Mouse (Mus musculus): Measurements from ENCODE around the gene Wdcp. TPM values are rescaled to one million over a fixed set of nuclear protein-coding genes. Genes with fewer than 3 reads are reported as not detected.
"Not testable (repeated sequence)": the region's sequence is repeated elsewhere in the genome, so short reads cannot be mapped to it uniquely, and the experiment has no call there.

The Wdcp gene
- polyA plus RNA-seq (2016; fragmentation: Nextera tagmentation; extraction: Ambion mirVana) = 19.9 and 21.0 TPM in 2 replicates

DNA sequence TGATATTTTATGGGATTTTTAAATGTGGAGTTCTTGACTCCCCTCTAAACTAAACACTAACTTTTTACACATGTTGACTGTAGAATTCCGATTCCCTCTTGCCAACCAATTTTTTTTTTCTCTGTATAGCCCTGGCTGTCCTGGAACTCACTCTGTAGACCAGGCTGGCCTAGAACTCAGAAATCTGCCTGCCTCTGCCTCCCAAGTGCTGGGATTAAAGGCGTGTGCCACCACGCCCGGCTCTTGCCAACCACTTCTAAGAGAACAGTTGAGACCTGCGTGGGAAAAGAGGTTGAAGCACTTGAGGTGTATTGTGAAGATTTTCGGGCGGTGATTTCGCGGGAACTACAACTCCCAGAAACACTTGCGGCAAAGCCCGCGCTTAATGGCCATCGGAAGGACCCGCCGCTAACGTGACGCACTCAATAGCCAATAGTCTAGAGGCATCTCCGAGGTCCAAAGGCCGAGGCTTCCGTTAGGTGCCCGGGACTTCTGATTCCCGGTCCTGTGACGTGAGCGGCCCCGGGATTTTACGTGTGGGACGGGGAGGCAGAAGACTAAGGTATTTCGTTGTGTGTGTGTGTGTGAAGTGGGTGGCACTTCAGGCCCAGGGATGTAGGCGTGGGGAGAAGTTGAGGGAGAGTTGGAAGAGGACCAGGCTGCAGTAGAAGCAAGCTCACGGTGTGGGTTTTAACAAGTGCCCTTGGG lies at the start of gene Wdcp:
Gene Wdcp, plus strand, starts transcription at position 414 of the 708 bp plus-strand sequence.
- no peaks in the 10 kb centered on the region for H3K9me3 ChIP-seq (replicated peaks)
- peak within 1 kb of the TSS; percentile 73 for H3K9ac ChIP-seq
- H3K4me1 ChIP-seq = peaks cover 47% of the 10 kb centered on the region
- H3K27me3 ChIP-seq (replicated peaks) = peaks cover 7% of the 10 kb centered on the region
- H3K4me3 ChIP-seq = peak within 1 kb of the TSS; percentile 78
- H3K27ac ChIP-seq = peak within 1 kb of the TSS; percentile 76
- H3K36me3 ChIP-seq = no peaks in the 10 kb centered on the region; the same call in 1 of the 2 replicates
- peak within 1 kb of the TSS; percentile 99 for H3K4me2 ChIP-seq
- under 1% methylated on average over 30 of the region's 30 CpGs for WGBS (ENCODE audit: insufficient replicate concordance)
- peak; percentile 88 for ATAC-seq

DNA sequence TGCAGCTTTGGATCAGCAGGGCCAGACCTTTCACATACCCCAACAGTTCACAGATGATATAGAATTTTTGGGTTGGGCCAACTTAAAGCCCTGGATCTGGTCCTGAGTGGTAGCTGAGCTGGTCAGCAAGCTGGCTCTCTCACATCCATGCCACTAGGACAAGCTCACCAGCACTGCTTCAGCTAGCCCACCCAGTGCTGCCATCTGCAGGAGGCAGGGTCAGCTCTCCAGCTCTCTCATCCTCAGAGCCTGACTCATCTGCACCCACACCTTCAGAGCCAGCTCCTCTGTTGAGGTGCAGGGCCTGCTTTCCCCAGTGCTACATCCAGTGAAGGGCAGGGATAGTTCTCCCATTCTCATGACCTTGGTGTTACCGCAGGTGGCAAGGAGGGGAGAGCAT lies 49.4 kb upstream of the Wdcp start:
- ATAC-seq = no peak
- no peak overlapping the region for H3K9ac ChIP-seq
- H3K27me3 ChIP-seq (replicated peaks) = no peaks in the 10 kb centered on the region
- WGBS (ENCODE audit: insufficient replicate concordance) = 43% methylated on average over 1 of the region's 1 CpGs
- no peaks in the 10 kb centered on the region for H3K36me3 ChIP-seq
- no peak overlapping the region for H3K27ac ChIP-seq
- no peaks in the 10 kb centered on the region for H3K4me1 ChIP-seq
- H3K9me3 ChIP-seq (replicated peaks) = no peaks in the 10 kb centered on the region
- H3K4me2 ChIP-seq = no peak overlapping the region
- H3K4me3 ChIP-seq = no peak overlapping the region

DNA sequence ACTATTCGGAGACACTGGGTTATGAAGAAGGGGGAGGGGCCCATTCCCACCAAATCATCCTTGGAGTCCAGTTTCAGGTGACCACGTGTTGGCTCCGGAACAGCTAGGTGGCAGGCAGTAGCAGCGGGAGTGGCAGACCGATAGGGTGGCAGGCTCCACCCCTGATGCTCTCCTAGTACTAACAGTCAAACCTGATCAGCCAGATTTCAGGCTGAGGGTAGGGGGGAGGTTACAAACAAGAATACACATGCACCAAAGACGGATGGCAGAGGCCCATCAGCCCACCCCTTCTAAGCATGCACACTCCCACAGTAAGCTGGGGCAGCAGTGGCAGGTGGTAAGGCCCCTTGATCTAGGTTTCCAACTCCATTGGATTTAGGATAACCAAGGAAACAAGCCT lies 45.6 kb upstream of the Wdcp start:
- WGBS (ENCODE audit: insufficient replicate concordance) = 70% methylated on average over 6 of the region's 6 CpGs
- H3K36me3 ChIP-seq; H3K4me2 ChIP-seq; H3K9ac ChIP-seq; ATAC-seq; H3K27ac ChIP-seq; H3K9me3 ChIP-seq (replicated peaks); H3K27me3 ChIP-seq (replicated peaks); H3K4me3 ChIP-seq; H3K4me1 ChIP-seq: not testable (repeated sequence)

DNA sequence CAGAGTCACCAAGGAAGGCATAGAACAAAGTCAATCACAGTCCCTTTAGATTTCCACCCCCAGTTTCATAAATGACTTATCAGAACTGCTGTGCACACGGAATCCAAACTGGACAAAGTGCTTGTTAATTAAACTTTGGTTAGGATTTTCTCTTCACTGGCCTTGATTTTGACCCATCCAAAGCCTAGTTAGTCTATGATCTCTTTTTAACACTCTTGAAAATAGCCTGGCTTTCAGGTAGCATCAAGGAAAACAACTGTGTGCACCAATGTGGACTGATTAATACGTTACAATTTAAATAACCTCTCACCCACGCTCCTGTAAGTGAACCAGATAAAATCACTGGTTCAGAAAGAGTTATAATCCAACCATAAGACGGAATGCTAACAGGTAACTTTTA lies 32.1 kb upstream of the Wdcp start:
- ATAC-seq = no peak
- Histone ChIP-seq H3K9ac (no peak overlapping the region), H3K27ac (no peak overlapping the region), H3K4me3 (no peak overlapping the region), H3K27me3 (replicated peaks) (no peaks in the 10 kb centered on the region), H3K4me1 (peaks cover 3% of the 10 kb centered on the region; the same call in 1 of the 2 replicates), H3K36me3 (no peaks in the 10 kb centered on the region), H3K4me2 (no peak overlapping the region), H3K9me3 (replicated peaks) (no peaks in the 10 kb centered on the region)
- 63% methylated on average over 4 of the region's 4 CpGs for WGBS (ENCODE audit: insufficient replicate concordance)

DNA sequence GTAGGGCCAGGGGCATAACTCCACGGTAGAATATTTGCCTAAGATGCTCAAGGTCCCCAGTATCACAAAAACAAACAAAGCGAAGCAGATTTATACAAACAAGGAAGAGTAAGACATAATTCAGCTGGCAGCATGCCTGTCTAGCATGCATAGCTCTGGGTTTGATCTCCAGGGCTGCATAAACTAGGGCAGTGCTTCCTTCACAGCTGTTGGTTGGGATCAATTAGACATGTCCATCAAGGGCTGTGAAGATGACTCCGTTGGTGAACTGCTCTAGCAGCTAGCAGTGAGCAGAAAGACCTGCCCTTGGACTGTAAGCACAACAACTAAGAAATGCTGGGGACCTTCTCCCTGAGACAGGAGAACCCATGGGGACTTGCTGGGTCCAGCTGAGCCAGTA lies 31.4 kb upstream of the Wdcp start:
- no peaks in the 10 kb centered on the region for H3K36me3 ChIP-seq
- ATAC-seq = no peak
- no peak overlapping the region for H3K27ac ChIP-seq
- H3K9me3 ChIP-seq (replicated peaks) = no peaks in the 10 kb centered on the region
- H3K27me3 ChIP-seq (replicated peaks) = no peaks in the 10 kb centered on the region
- H3K9ac ChIP-seq = no peak overlapping the region
- peaks cover 9% of the 10 kb centered on the region for H3K4me1 ChIP-seq
- WGBS (ENCODE audit: insufficient replicate concordance) = 50% methylated on average over 3 of the region's 3 CpGs
- no peak overlapping the region for H3K4me3 ChIP-seq
- H3K4me2 ChIP-seq = no peak overlapping the region

DNA sequence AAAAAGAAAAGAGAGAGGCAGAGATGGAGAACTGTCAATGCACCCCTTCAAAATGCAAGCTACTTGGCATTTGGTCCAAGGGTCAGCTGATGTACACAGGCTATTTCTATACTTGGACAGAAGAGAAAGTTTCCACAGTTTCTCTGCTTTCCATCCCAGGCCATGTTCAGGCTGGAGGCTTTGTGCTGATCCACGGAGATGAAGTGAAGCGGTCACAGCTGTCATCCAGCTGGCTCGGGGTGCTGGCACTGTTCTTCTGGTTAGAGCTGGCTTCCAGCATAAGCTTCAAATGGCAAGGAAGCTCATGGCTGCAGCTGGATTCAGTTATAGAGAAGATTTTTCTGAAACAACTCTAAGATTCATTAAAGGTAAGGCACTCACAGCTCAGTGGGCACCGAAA lies 29.5 kb upstream of the Wdcp start:
- no peaks in the 10 kb centered on the region for H3K27me3 ChIP-seq (replicated peaks)
- WGBS (ENCODE audit: insufficient replicate concordance) = 79% methylated on average over 4 of the region's 4 CpGs
- no peak overlapping the region for H3K4me2 ChIP-seq
- no peaks in the 10 kb centered on the region for H3K36me3 ChIP-seq
- H3K9me3 ChIP-seq (replicated peaks) = no peaks in the 10 kb centered on the region
- no peak overlapping the region for H3K27ac ChIP-seq
- ATAC-seq = no peak
- H3K4me3 ChIP-seq = no peak overlapping the region
- H3K9ac ChIP-seq = no peak overlapping the region
- peaks cover 20% of the 10 kb centered on the region for H3K4me1 ChIP-seq

DNA sequence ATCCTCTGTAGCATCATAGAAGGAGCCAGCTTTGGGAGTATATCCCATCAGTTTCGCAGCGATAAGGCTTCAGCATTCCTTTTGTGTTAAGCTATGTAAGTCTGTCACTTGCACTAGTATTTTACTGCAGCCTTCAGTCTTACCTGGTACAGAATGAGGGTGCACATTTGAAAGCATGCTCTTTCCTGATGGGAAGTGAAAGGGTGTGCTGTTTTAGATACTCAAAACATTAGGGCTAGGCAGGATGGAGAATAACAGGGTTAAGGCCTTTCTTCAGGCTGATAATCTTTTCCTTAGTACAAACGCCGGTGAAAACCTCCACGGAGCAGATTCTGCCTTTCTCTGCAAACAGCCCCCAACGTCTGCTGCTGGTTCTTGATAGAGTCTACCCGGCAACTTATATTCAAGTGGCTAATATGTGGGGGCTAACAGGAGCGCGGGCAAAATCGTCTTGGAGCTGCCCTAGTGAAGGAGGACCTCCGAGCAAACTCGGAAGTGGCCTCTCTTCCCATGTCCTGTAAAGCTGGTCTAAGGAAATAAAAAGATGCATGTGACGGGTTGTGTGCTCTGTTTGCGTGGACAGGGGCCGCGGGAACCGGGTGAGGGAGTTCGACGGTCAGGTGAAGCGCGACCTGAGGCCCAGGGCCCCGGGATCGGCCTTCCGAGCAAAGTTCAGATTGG lies 26.3 kb upstream of the Wdcp start:
- Histone ChIP-seq H3K27ac (peak overlapping the region; percentile 89), H3K4me2 (peak overlapping the region; percentile 90), H3K9ac (peak overlapping the region; percentile 79), H3K4me3 (peak overlapping the region; percentile 84), H3K9me3 (replicated peaks) (no peaks in the 10 kb centered on the region), H3K4me1 (peaks cover 33% of the 10 kb centered on the region), H3K27me3 (replicated peaks) (no peaks in the 10 kb centered on the region), H3K36me3 (peaks cover 24% of the 10 kb centered on the region)
- WGBS (ENCODE audit: insufficient replicate concordance) = 8% methylated on average over 24 of the region's 24 CpGs
- ATAC-seq = peak; percentile 57

DNA sequence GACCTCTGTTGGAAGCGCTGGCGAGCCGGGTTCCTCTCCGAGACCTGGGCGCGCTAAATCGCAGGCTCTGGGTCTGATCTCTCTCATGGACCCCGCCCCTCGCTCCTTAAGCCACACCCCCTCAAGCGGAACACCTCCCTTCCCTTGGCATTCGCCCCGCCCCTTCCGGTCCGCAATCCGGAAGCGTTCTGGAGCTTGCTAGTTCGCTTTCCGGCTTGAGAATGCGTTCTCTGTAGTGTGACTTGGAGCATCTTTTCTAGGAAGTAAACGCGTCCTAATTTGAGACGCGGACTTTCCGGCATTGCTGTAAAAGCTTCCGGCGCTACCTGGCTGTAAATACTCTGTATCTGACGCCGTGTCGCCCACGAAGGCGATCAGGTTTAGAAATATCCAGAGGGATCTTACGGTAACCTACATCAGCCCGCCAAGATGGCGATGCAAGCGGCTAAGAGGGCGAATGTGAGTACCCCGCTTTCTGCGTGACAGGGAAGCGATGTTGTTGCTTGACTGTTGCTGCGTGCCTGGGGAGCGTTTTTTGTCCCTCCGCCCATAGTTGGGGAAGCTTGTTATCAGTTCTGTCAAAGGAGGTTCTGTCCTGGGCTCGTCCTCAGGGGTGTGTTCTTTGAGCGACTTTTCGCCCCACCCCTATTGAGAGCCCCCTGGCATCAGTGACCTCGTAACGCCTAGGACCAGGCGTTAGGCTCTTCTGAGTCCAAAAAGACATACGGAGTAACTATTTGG lies 25.6 kb upstream of the Wdcp start, which contains the start of gene Sf3b6:
Gene Sf3b6, plus strand, starts transcription at position 184 of the 741 bp plus-strand sequence.
- WGBS (ENCODE audit: insufficient replicate concordance) = under 1% methylated on average over 49 of the region's 49 CpGs
- ATAC-seq = peak; percentile 97
- peaks cover 33% of the 10 kb centered on the region for H3K4me1 ChIP-seq

DNA sequence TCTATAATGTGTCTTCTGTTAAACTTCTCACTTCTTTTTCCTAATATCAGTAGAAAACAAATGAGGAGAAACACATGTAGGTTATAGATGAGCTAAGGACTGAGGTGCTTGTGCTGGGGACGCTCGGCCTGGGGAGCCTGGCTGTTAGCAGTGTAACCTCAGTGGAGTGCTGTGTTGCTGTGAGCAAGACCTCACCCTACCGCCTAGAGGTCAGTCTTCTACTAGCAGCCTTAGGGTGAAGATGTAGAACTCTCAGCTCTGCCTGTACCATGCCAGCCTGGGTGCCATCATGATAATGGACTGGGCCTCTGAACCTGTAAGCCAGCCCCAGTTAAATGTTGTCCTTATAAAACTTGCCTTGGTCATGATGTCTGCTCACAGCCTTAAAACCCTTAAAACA lies 15.8 kb upstream of the Wdcp start:
- no peak overlapping the region for H3K4me3 ChIP-seq
- no peaks in the 10 kb centered on the region for H3K27me3 ChIP-seq (replicated peaks)
- H3K9ac ChIP-seq = no peak overlapping the region
- no peak overlapping the region for H3K27ac ChIP-seq
- no peak overlapping the region for H3K4me2 ChIP-seq
- no peaks in the 10 kb centered on the region for H3K9me3 ChIP-seq (replicated peaks)
- 79% methylated on average over 3 of the region's 3 CpGs for WGBS (ENCODE audit: insufficient replicate concordance)
- H3K36me3 ChIP-seq = peaks cover 81% of the 10 kb centered on the region
- no peaks in the 10 kb centered on the region for H3K4me1 ChIP-seq
- ATAC-seq = no peak

More for the DNA sequence above, 25.6 kb upstream of the Wdcp start, which contains the start of gene Sf3b6:
- peak within 1 kb of the TSS; percentile 84 for H3K4me3 ChIP-seq
- H3K27ac ChIP-seq = peak within 1 kb of the TSS; percentile 89
- no peaks in the 10 kb centered on the region for H3K9me3 ChIP-seq (replicated peaks)
- H3K36me3 ChIP-seq = peaks cover 31% of the 10 kb centered on the region
- H3K27me3 ChIP-seq (replicated peaks) = no peaks in the 10 kb centered on the region
- peak within 1 kb of the TSS; percentile 79 for H3K9ac ChIP-seq
- peak within 1 kb of the TSS; percentile 90 for H3K4me2 ChIP-seq

DNA sequence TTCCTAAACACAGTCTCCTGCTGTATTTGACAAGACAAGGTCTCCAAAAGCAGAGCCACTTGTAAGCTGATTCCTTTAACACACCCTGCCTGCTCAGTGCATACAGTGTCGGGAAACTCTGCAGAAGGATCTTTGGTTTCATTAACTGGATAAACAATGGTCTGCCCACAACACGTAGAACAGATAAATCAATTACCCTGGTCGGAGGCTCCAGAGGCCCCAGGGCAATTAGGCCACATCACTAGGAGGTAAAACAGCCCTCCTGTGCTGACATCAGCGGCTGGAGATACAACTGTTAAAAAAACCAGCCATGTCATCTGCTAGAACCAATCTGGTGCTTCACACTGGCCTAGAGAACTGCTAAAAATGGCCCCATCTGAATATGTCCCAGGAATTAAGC lies 6.1 kb upstream of the Wdcp start:
- no peak overlapping the region for H3K4me3 ChIP-seq
- H3K9me3 ChIP-seq (replicated peaks) = no peaks in the 10 kb centered on the region
- H3K4me1 ChIP-seq = peaks cover 24% of the 10 kb centered on the region
- H3K27ac ChIP-seq = no peak overlapping the region
- no peak overlapping the region for H3K9ac ChIP-seq
- ATAC-seq = no peak
- 54% methylated on average over 4 of the region's 4 CpGs for WGBS (ENCODE audit: insufficient replicate concordance)
- peaks cover 14% of the 10 kb centered on the region for H3K36me3 ChIP-seq
- no peak overlapping the region for H3K4me2 ChIP-seq
- no peaks in the 10 kb centered on the region; the same call in 1 of the 2 replicates for H3K27me3 ChIP-seq (replicated peaks)

DNA sequence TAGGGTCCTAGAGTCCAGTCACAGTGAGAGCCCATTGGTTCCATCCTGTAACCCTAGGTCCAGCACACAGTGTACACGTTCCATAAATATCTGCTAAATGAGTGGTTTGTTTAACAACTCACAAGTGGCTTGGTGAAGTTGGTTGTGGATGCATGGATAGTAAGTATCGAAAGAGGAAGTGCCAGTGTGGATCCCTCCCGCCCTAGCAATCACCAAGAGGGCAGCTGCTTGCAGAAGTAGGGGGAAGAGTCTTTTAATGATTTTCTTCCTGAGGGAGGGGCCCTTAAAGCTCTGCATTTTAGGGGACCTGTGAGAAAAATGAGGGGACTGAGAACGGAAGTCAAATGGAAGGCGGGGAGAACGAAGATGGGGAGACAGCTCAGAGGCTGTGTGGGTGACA lies 3.1 kb upstream of the Wdcp start:
- no peak overlapping the region for H3K4me3 ChIP-seq
- H3K4me2 ChIP-seq = peak overlapping the region; percentile 99
- WGBS (ENCODE audit: insufficient replicate concordance) = 21% methylated on average over 6 of the region's 6 CpGs
- ATAC-seq = no peak
- peak overlapping the region; percentile 76; the same call in 1 of the 2 replicates for H3K9ac ChIP-seq
- peaks cover 47% of the 10 kb centered on the region for H3K4me1 ChIP-seq
- H3K9me3 ChIP-seq (replicated peaks) = no peaks in the 10 kb centered on the region
- H3K36me3 ChIP-seq = no peaks in the 10 kb centered on the region
- peaks cover 7% of the 10 kb centered on the region for H3K27me3 ChIP-seq (replicated peaks)
- no peak overlapping the region for H3K27ac ChIP-seq

DNA sequence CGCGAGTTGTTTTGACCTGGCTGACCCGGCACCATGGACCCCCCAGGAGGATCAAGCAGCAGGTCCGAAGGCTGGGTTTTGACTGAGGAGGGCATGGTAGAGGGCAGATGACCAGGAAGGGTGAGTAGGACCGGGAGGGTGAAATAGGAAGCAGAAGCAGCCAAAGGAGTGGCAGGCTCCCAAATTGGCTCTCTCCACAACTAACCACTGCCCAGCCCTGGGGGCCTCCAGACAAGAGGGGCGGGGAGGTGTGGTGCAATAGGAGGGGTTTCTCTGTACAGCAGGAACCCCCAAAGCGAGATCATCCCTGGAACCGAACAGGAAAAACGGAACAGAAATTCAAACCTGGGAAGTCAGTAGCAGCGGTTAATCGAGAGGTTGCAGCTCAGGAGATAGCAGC lies 2.4 kb upstream of the Wdcp start:
- Histone ChIP-seq H3K27me3 (replicated peaks) (peaks cover 7% of the 10 kb centered on the region), H3K27ac (no peak overlapping the region), H3K4me3 (peak overlapping the region; percentile 73), H3K9me3 (replicated peaks) (no peaks in the 10 kb centered on the region), H3K9ac (peak overlapping the region; percentile 76), H3K4me1 (peaks cover 47% of the 10 kb centered on the region), H3K4me2 (peak overlapping the region; percentile 99), H3K36me3 (no peaks in the 10 kb centered on the region)
- 2% methylated on average over 11 of the region's 11 CpGs for WGBS (ENCODE audit: insufficient replicate concordance)
- ATAC-seq = no peak

All from liver, embryonic 12.5 days (tissue).